Mouse (Mus musculus) heart, postnatal 10 days (tissue): Measurements from ENCODE around the gene Pigs. TPM values are rescaled to one million over a fixed set of nuclear protein-coding genes. Genes with fewer than 3 reads are reported as not detected.
A peak's percentile ranks its signal among the peaks of the same experiment; 100 is the strongest.

Experiments used
- DNase-seq, 2 experiments: peaks; one replicate each; pipeline ENCODE4 v3.0.0; 2021
- intact Hi-C: fragments of 180-260 bp; cut with DNase I; formaldehyde crosslinking; loops from one replicate; pipeline ENCODE4 v1.15.1; 2025
- total RNA-seq, 2 experiments: library from RNA; stranded (reverse); gene quantifications; 2 replicates each; pipeline ENCODE4 v1.2.3; 2021

Pigs gene
- total RNA-seq: 10 to 100 TPM; 26.4 to 26.8 TPM

- intact Hi-C loops: loop anchor here (5.0 kb wide), 1 partner anchor 66 kb away; the partner anchor contains the start of gene 2610507B11Rik
- peak; percentile 98 for DNase-seq
These were observed at the start of gene Pigs for GRCm38 (mm10) chr11:78327634-78328511. TSS of gene Pigs (plus strand) at chr11:78328415.

- peak in 1 of 2 experiments; percentile 24 for DNase-seq
- intact Hi-C loops: loop anchor here (5.0 kb wide), 1 partner anchor 68 kb away; no protein-coding TSS in a partner anchor
These were observed 49.4 kb upstream of the Pigs start for GRCm38 (mm10) chr11:78278853-78279252.

GRCm38 (mm10) chr11:78279586-78279985 is 48.6 kb upstream of the Pigs start:
- DNase-seq: no peak
- intact Hi-C loops: loop anchor here (5.0 kb wide), 1 partner anchor 68 kb away; no protein-coding TSS in a partner anchor

- no peak for DNase-seq
- intact Hi-C loops: no loop called here
These were observed 39.0 kb upstream of the Pigs start for GRCm38 (mm10) chr11:78289146-78289763.

GRCm38 (mm10) chr11:78290654-78291053 is 37.6 kb upstream of the Pigs start, which contains the start of gene BC030499:
TSS of gene BC030499 (plus strand) at chr11:78290841.
- intact Hi-C loops: no loop called here
- no peak for DNase-seq

GRCm38 (mm10) chr11:78294585-78294984 is 33.6 kb upstream of the Pigs start:
- intact Hi-C loops: no loop called here
- DNase-seq: no peak

GRCm38 (mm10) chr11:78300917-78301316 is 27.3 kb upstream of the Pigs start:
- no peak for DNase-seq
- intact Hi-C loops: no loop called here

- peak; percentile 94 for DNase-seq
- intact Hi-C loops: no loop called here
These were observed 26.7 kb upstream of the Pigs start, which contains the start of gene Spag5 for GRCm38 (mm10) chr11:78301357-78302084. TSS of gene Spag5 (plus strand) at chr11:78301529.

GRCm38 (mm10) chr11:78305272-78305671 is 22.9 kb upstream of the Pigs start:
- intact Hi-C loops: no loop called here
- no peak for DNase-seq

GRCm38 (mm10) chr11:78310861-78311511 is 17.2 kb upstream of the Pigs start:
- DNase-seq: no peak
- intact Hi-C loops: no loop called here

GRCm38 (mm10) chr11:78313662-78314061 is 14.6 kb upstream of the Pigs start:
- intact Hi-C loops: no loop called here
- DNase-seq: no peak

- intact Hi-C loops: no loop called here
- no peak for DNase-seq
These were observed 9.8 kb upstream of the Pigs start for GRCm38 (mm10) chr11:78318411-78318810.

- DNase-seq: no peak
- intact Hi-C loops: no loop called here
These were observed 6.0 kb upstream of the Pigs start for GRCm38 (mm10) chr11:78322076-78322831.

GRCm38 (mm10) chr11:78322860-78323259 is 5.4 kb upstream of the Pigs start, which contains the start of gene Aldoc:
TSS of gene Aldoc (plus strand) at chr11:78322968.
- DNase-seq: peak; percentile 69 to 73
- intact Hi-C loops: no loop called here

GRCm38 (mm10) chr11:78324000-78324785 is 4.0 kb upstream of the Pigs start:
- no peak for DNase-seq
- intact Hi-C loops: no loop called here

GRCm38 (mm10) chr11:78324965-78325364 is 3.2 kb upstream of the Pigs start:
- no peak for DNase-seq
- intact Hi-C loops: loop anchor here (5.0 kb wide), 1 partner anchor 63 kb away; the partner anchor contains the start of gene 2610507B11Rik

GRCm38 (mm10) chr11:78327215-78327614 is 1.0 kb upstream of the Pigs start:
- no peak for DNase-seq
- intact Hi-C loops: loop anchor here (5.0 kb wide), 1 partner anchor 65 kb away; the partner anchor contains the start of gene 2610507B11Rik

GRCm38 (mm10) chr11:78328512-78329056 is 369 bp downstream of the Pigs start:
- intact Hi-C loops: loop anchor here (5.0 kb wide), 1 partner anchor 66 kb away; the partner anchor contains the start of gene 2610507B11Rik
- no peak for DNase-seq
